In genomic region chr4:27994411-27994810, GRCm38 (mm10) we compare ENCODE assay signal across 17 mouse cellular contexts.
"Had no signal": no experiment of that assay in that cellular context is flagged by ENCODE, and none has a peak within 500 bp of the region (broad histone marks: within the 10 kb centered on the region; RNA-seq: fewer than 3 reads in every experiment).

No protein-coding gene starts in this region.

- ATAC-seq: liver, embryonic 12.5 days; liver, postnatal 0 days; lung, postnatal 0 days; midbrain, embryonic 13.5 days; midbrain, embryonic 15.5 days; midbrain, embryonic 16.5 days had no signal

- DNase-seq: left cerebral cortex, postnatal 4 days; liver; liver, embryonic 13.5 days; liver, postnatal 0 days; lung, adult 18-20 months; lung, adult 2 months; lung, embryonic 14.5 days; lung, postnatal 10 days; lung, postnatal 14 days; lung, postnatal 36 days; lung, postnatal 4 days; midbrain, embryonic 14.5 days had no signal
